Mouse (Mus musculus): ENCODE data around the gene Snrpb. TPM values are rescaled to one million over a fixed set of nuclear protein-coding genes. Genes with fewer than 3 reads are reported as not detected.
A peak's percentile ranks its signal among the peaks of the same experiment; 100 is the strongest.

The Snrpb gene
- polyA plus RNA-seq (2014; fragmentation: Nextera tagmentation; extraction: Ambion mirVana) = 455 and 479 TPM in 2 replicates

- ATAC-seq (replicated peaks; ENCODE audit: insufficient number of reproducible peaks, low FRiP score, low TSS enrichment) = peak; percentile 80
- Histone ChIP-seq H3K4me2 (peak within 1 kb of the TSS; percentile 83), H3K9ac (ENCODE audit: low read depth, low read length) (peak within 1 kb of the TSS; percentile 99), H3K36me3 (ENCODE audit: control insufficient read depth, insufficient read depth, low read length) (peaks cover 11% of the 10 kb centered on the region), H3K4me1 (ENCODE audit: control insufficient read depth, insufficient read depth, low read length) (peaks cover 13% of the 10 kb centered on the region), H3K27me3 (ENCODE audit: control insufficient read depth, insufficient read depth, low read length) (no peaks in the 10 kb centered on the region), H3K9me3 (replicated peaks; ENCODE audit: control insufficient read depth, low read length) (no peaks in the 10 kb centered on the region), H3K4me3 (ENCODE audit: low read depth, low read length) (peak within 1 kb of the TSS; percentile 77), H3K27ac (ENCODE audit: low read depth, low read length) (peak within 1 kb of the TSS; percentile 94)
- WGBS (ENCODE audit: insufficient replicate concordance) = under 1% methylated on average over 81 of the region's 81 CpGs
Observed at GRCm38 (mm10) chr2:130178706-130179506, at the start of gene Snrpb. Gene Snrpb (minus strand): TSS chr2:130179403.

DNA sequence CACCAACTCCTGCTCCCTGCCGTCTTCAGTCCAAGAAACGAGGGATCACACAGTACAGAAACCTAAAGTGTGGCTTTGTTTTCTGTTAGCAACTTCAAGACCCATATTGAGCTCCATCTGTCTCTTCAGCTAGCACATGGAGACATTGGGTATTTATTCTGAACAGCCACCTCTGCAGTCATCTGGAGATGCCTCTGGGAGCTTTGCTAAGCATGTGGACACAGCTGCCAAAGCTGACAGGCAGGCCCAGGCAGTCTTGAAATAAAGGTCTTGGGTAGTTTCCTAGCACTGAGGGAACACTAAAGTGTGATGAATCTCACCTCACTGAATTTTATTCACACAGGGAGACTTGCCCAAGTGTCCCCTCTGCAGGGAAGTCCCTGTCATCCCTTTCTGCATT is 32.4 kb upstream of the Snrpb start:
- Histone ChIP-seq H3K9ac (ENCODE audit: low read depth, low read length) (no peak overlapping the region), H3K27ac (ENCODE audit: low read depth, low read length) (no peak overlapping the region), H3K36me3 (ENCODE audit: control insufficient read depth, insufficient read depth, low read length) (no peaks in the 10 kb centered on the region), H3K4me3 (ENCODE audit: low read depth, low read length) (no peak overlapping the region), H3K4me1 (ENCODE audit: control insufficient read depth, insufficient read depth, low read length) (no peaks in the 10 kb centered on the region), H3K9me3 (replicated peaks; ENCODE audit: control insufficient read depth, low read length) (no peaks in the 10 kb centered on the region), H3K4me2 (no peak overlapping the region), H3K27me3 (ENCODE audit: control insufficient read depth, insufficient read depth, low read length) (no peaks in the 10 kb centered on the region)
- no peak for ATAC-seq (replicated peaks; ENCODE audit: insufficient number of reproducible peaks, low FRiP score, low TSS enrichment)
- 82% methylated on average over 2 of the region's 2 CpGs for WGBS (ENCODE audit: insufficient replicate concordance)

DNA sequence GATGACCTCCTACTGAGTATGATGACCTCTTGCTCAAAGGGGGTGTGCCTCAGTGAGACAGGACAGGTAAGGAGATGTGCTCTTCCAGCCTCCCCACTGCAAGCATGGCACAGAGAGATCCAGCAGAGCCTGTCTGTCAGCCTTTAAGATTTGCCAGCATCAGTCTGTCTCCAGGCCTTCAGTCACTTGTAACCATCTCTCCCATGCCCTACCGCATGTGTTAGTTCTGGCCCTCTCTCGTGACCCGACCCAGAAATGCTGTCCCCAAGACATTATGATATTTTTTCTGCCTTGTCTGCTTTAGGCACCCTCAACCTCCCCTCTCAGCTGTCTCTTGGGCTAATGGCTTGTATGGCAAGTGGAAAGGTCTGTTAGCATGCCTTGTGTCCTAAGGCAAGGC is 30.4 kb upstream of the Snrpb start:
- Histone ChIP-seq H3K27me3 (ENCODE audit: control insufficient read depth, insufficient read depth, low read length) (no peaks in the 10 kb centered on the region), H3K36me3 (ENCODE audit: control insufficient read depth, insufficient read depth, low read length) (no peaks in the 10 kb centered on the region), H3K4me2 (no peak overlapping the region), H3K9ac (ENCODE audit: low read depth, low read length) (no peak overlapping the region), H3K27ac (ENCODE audit: low read depth, low read length) (no peak overlapping the region), H3K9me3 (replicated peaks; ENCODE audit: control insufficient read depth, low read length) (no peaks in the 10 kb centered on the region), H3K4me1 (ENCODE audit: control insufficient read depth, insufficient read depth, low read length) (no peaks in the 10 kb centered on the region), H3K4me3 (ENCODE audit: low read depth, low read length) (no peak overlapping the region)
- WGBS (ENCODE audit: insufficient replicate concordance) = 90% methylated on average over 3 of the region's 3 CpGs
- ATAC-seq (replicated peaks; ENCODE audit: insufficient number of reproducible peaks, low FRiP score, low TSS enrichment) = no peak

- Histone ChIP-seq H3K4me2 (no peak overlapping the region), H3K4me1 (ENCODE audit: control insufficient read depth, insufficient read depth, low read length) (no peaks in the 10 kb centered on the region), H3K4me3 (ENCODE audit: low read depth, low read length) (no peak overlapping the region), H3K36me3 (ENCODE audit: control insufficient read depth, insufficient read depth, low read length) (no peaks in the 10 kb centered on the region), H3K27me3 (ENCODE audit: control insufficient read depth, insufficient read depth, low read length) (no peaks in the 10 kb centered on the region), H3K27ac (ENCODE audit: low read depth, low read length) (no peak overlapping the region), H3K9me3 (replicated peaks; ENCODE audit: control insufficient read depth, low read length) (no peaks in the 10 kb centered on the region), H3K9ac (ENCODE audit: low read depth, low read length) (no peak overlapping the region)
- 83% methylated on average over 3 of the region's 3 CpGs for WGBS (ENCODE audit: insufficient replicate concordance)
- ATAC-seq (replicated peaks; ENCODE audit: insufficient number of reproducible peaks, low FRiP score, low TSS enrichment) = no peak
Observed at GRCm38 (mm10) chr2:130207996-130208395, 28.8 kb upstream of the Snrpb start.

GRCm38 (mm10) chr2:130207376-130207775 is 28.2 kb upstream of the Snrpb start:
- no peak overlapping the region for H3K27ac ChIP-seq (ENCODE audit: low read depth, low read length)
- H3K27me3 ChIP-seq (ENCODE audit: control insufficient read depth, insufficient read depth, low read length) = no peaks in the 10 kb centered on the region
- no peak overlapping the region for H3K4me2 ChIP-seq
- H3K36me3 ChIP-seq (ENCODE audit: control insufficient read depth, insufficient read depth, low read length) = no peaks in the 10 kb centered on the region
- ATAC-seq (replicated peaks; ENCODE audit: insufficient number of reproducible peaks, low FRiP score, low TSS enrichment) = no peak
- WGBS (ENCODE audit: insufficient replicate concordance) = 60% methylated on average over 2 of the region's 2 CpGs
- H3K9ac ChIP-seq (ENCODE audit: low read depth, low read length) = no peak overlapping the region
- no peaks in the 10 kb centered on the region for H3K4me1 ChIP-seq (ENCODE audit: control insufficient read depth, insufficient read depth, low read length)
- no peak overlapping the region for H3K4me3 ChIP-seq (ENCODE audit: low read depth, low read length)
- no peaks in the 10 kb centered on the region for H3K9me3 ChIP-seq (replicated peaks; ENCODE audit: control insufficient read depth, low read length)

GRCm38 (mm10) chr2:130200961-130201360 is 21.8 kb upstream of the Snrpb start:
- 84% methylated on average over 5 of the region's 5 CpGs for WGBS (ENCODE audit: insufficient replicate concordance)
- H3K4me1 ChIP-seq (ENCODE audit: control insufficient read depth, insufficient read depth, low read length) = no peaks in the 10 kb centered on the region
- no peak for ATAC-seq (replicated peaks; ENCODE audit: insufficient number of reproducible peaks, low FRiP score, low TSS enrichment)
- H3K4me2 ChIP-seq = no peak overlapping the region
- no peak overlapping the region for H3K27ac ChIP-seq (ENCODE audit: low read depth, low read length)
- H3K9me3 ChIP-seq (replicated peaks; ENCODE audit: control insufficient read depth, low read length) = no peaks in the 10 kb centered on the region
- no peak overlapping the region for H3K4me3 ChIP-seq (ENCODE audit: low read depth, low read length)
- no peak overlapping the region for H3K9ac ChIP-seq (ENCODE audit: low read depth, low read length)
- H3K36me3 ChIP-seq (ENCODE audit: control insufficient read depth, insufficient read depth, low read length) = no peaks in the 10 kb centered on the region
- H3K27me3 ChIP-seq (ENCODE audit: control insufficient read depth, insufficient read depth, low read length) = no peaks in the 10 kb centered on the region

GRCm38 (mm10) chr2:130194894-130195293 is 15.7 kb upstream of the Snrpb start, which contains the start of gene Tmc2:
Gene Tmc2 (plus strand): TSS chr2:130195194.
- Histone ChIP-seq H3K27me3 (ENCODE audit: control insufficient read depth, insufficient read depth, low read length) (no peaks in the 10 kb centered on the region), H3K4me2 (no peak within 1 kb of the TSS), H3K4me3 (ENCODE audit: low read depth, low read length) (no peak within 1 kb of the TSS), H3K9me3 (replicated peaks; ENCODE audit: control insufficient read depth, low read length) (no peaks in the 10 kb centered on the region), H3K36me3 (ENCODE audit: control insufficient read depth, insufficient read depth, low read length) (no peaks in the 10 kb centered on the region), H3K9ac (ENCODE audit: low read depth, low read length) (no peak within 1 kb of the TSS), H3K4me1 (ENCODE audit: control insufficient read depth, insufficient read depth, low read length) (no peaks in the 10 kb centered on the region), H3K27ac (ENCODE audit: low read depth, low read length) (no peak within 1 kb of the TSS)
- no peak for ATAC-seq (replicated peaks; ENCODE audit: insufficient number of reproducible peaks, low FRiP score, low TSS enrichment)
- 90% methylated on average over 16 of the region's 16 CpGs for WGBS (ENCODE audit: insufficient replicate concordance)

GRCm38 (mm10) chr2:130188391-130188790 is 9.2 kb upstream of the Snrpb start:
- Histone ChIP-seq H3K4me3 (ENCODE audit: low read depth, low read length) (no peak overlapping the region), H3K27ac (ENCODE audit: low read depth, low read length) (no peak overlapping the region), H3K9ac (ENCODE audit: low read depth, low read length) (no peak overlapping the region), H3K36me3 (ENCODE audit: control insufficient read depth, insufficient read depth, low read length) (no peaks in the 10 kb centered on the region), H3K27me3 (ENCODE audit: control insufficient read depth, insufficient read depth, low read length) (no peaks in the 10 kb centered on the region), H3K9me3 (replicated peaks; ENCODE audit: control insufficient read depth, low read length) (no peaks in the 10 kb centered on the region), H3K4me1 (ENCODE audit: control insufficient read depth, insufficient read depth, low read length) (no peaks in the 10 kb centered on the region), H3K4me2 (no peak overlapping the region)
- ATAC-seq (replicated peaks; ENCODE audit: insufficient number of reproducible peaks, low FRiP score, low TSS enrichment) = no peak
- 79% methylated on average over 12 of the region's 12 CpGs for WGBS (ENCODE audit: insufficient replicate concordance)
